Mouse (Mus musculus) cerebellum, postnatal 25 days (tissue): ENCODE results near the gene Abi2.

Source experiments
- DNase-seq, 2 experiments: peaks; one replicate each; pipeline ENCODE4 v3.0.0; 2021; ENCODE audit warnings: mixed read lengths in 2 of 2

The Abi2 gene

GRCm38 (mm10) chr1:60489660-60490059 is 80.2 kb downstream of the Abi2 start:
- no peak for DNase-seq

GRCm38 (mm10) chr1:60490510-60490909 is 81.1 kb downstream of the Abi2 start:
- DNase-seq = peak; percentile 68 to 75

- DNase-seq = no peak
Measured at GRCm38 (mm10) chr1:60492404-60492803, 83.0 kb downstream of the Abi2 start.

- DNase-seq = peak in 1 of 2 experiments; percentile 56
Measured at GRCm38 (mm10) chr1:60493421-60493820, 84.0 kb downstream of the Abi2 start.

GRCm38 (mm10) chr1:60503456-60503855 is 94.0 kb downstream of the Abi2 start:
- DNase-seq = no peak

- DNase-seq = no peak
Measured at GRCm38 (mm10) chr1:60510584-60510983, 101.2 kb downstream of the Abi2 start.

- DNase-seq = no peak
Measured at GRCm38 (mm10) chr1:60530107-60530506, 120.7 kb downstream of the Abi2 start.

GRCm38 (mm10) chr1:60530636-60531035 is 121.2 kb downstream of the Abi2 start:
- no peak for DNase-seq
